Mouse (Mus musculus) myocyte (in vitro differentiated cells): ENCODE data around the gene Xrcc5. TPM values are rescaled to one million over a fixed set of nuclear protein-coding genes. Genes with fewer than 3 reads are reported as not detected.

ENCODE experiments used
- H3K27me3 ChIP-seq: one replicate; pipeline ENCODE4 v1.6.1; 2011; ENCODE audit not compliant: control insufficient read depth, insufficient read depth, insufficient read length
- H3K36me3 ChIP-seq: one replicate; pipeline ENCODE4 v1.6.1; 2011; ENCODE audit not compliant: control insufficient read depth, insufficient read depth
- H3K4me2 ChIP-seq: one replicate; pipeline ENCODE4 v1.6.1; 2011; ENCODE audit warnings: low read depth, control low read depth
- H3K4me3 ChIP-seq: one replicate; pipeline ENCODE4 v1.5.1; 2011; ENCODE audit warnings: mild to moderate bottlenecking, control low read depth, moderate library complexity
- H3K79me2 ChIP-seq: one replicate; pipeline ENCODE4 v1.6.1; 2011; ENCODE audit not compliant: control insufficient read depth, insufficient read depth
- H3ac ChIP-seq: one replicate; pipeline ENCODE4 v1.6.1; 2011; ENCODE audit not compliant: control insufficient read depth, insufficient read length
- CEBPB ChIP-seq: IDR thresholded peaks from 2 replicates; pipeline ENCODE4 v1.6.1; 2011; ENCODE audit warnings: mild to moderate bottlenecking, moderate library complexity; ENCODE audit not compliant: poor library complexity, insufficient read depth, severe bottlenecking
- E2F4 ChIP-seq: IDR thresholded peaks from one replicate; pipeline ENCODE4 v1.6.1; 2011; ENCODE audit warnings: mild to moderate bottlenecking, control low read depth, moderate library complexity; ENCODE audit not compliant: insufficient read depth
- MAX ChIP-seq: IDR thresholded peaks from one replicate; pipeline ENCODE4 v1.6.1; 2011; ENCODE audit warnings: low read depth, mild to moderate bottlenecking, control low read depth
- MYOD1 ChIP-seq, 3 experiments: IDR thresholded peaks; one replicate each; pipeline ENCODE4 v1.6.1; 2011; ENCODE audit warnings: control low read depth in 2 of 3, low read depth in 2 of 3, mild to moderate bottlenecking in 2 of 3, moderate library complexity in 1 of 3; ENCODE audit not compliant: insufficient read length in 2 of 3, control insufficient read depth in 1 of 3
- MYOG ChIP-seq, 3 experiments: IDR thresholded peaks; one replicate each; pipeline ENCODE4 v1.6.1; 2011; ENCODE audit warnings: control low read depth in 2 of 3, low read depth in 2 of 3, mild to moderate bottlenecking in 2 of 3; ENCODE audit not compliant: insufficient read length in 2 of 3, control insufficient read depth in 1 of 3, insufficient read depth in 1 of 3
- POLR2A ChIP-seq: IDR thresholded peaks from one replicate; pipeline ENCODE4 v1.6.1; 2011; ENCODE audit warnings: low read depth, mild to moderate bottlenecking, control low read depth, moderate library complexity; ENCODE audit not compliant: insufficient read length
- POLR2AphosphoS2 ChIP-seq: IDR thresholded peaks from one replicate; pipeline ENCODE4 v1.6.1; 2011; ENCODE audit warnings: low read depth, control low read depth; ENCODE audit not compliant: insufficient read length
- REST ChIP-seq: IDR thresholded peaks from one replicate; pipeline ENCODE4 v1.6.1; 2011; ENCODE audit warnings: mild to moderate bottlenecking, control low read depth, moderate library complexity; ENCODE audit not compliant: insufficient read depth, insufficient read length
- SRF ChIP-seq: IDR thresholded peaks from one replicate; pipeline ENCODE4 v1.6.1; 2011; ENCODE audit warnings: low read depth; ENCODE audit not compliant: control insufficient read depth, insufficient read length
- TCF12 ChIP-seq: IDR thresholded peaks from one replicate; pipeline ENCODE4 v1.6.1; 2011; ENCODE audit warnings: mild to moderate bottlenecking, control low read depth; ENCODE audit not compliant: poor library complexity, insufficient read depth, severe bottlenecking
- TCF3 ChIP-seq: IDR thresholded peaks from one replicate; pipeline ENCODE4 v1.6.1; 2011; ENCODE audit warnings: low read depth, control low read depth; ENCODE audit not compliant: insufficient read length
- USF1 ChIP-seq: IDR thresholded peaks from one replicate; pipeline ENCODE4 v1.6.1; 2011; ENCODE audit warnings: low read depth, mild to moderate bottlenecking, control low read depth, moderate library complexity
- polyA plus RNA-seq: library from polyadenylated mRNA; unstranded; fragments of >200 nt; fragmentation: generic; extraction: Trizol; gene quantifications from one replicate; pipeline ENCODE4 v1.2.1, GENCODE M21; 2012; ENCODE audit warnings: missing spikeins

Xrcc5 gene
- polyA plus RNA-seq, 1 experiment = 23.5 TPM

GRCm38 (mm10) chr1:72284539-72284938, 22.7 kb upstream of the Xrcc5 start:
- Histone ChIP-seq H3ac (no peak overlapping the region), H3K4me3 (peak overlapping the region; percentile 32)
- TF ChIP-seq POLR2AphosphoS2 (no peak), SRF (no peak), TCF3 (no peak), MYOD1 (IDR thresholded peaks at IDR 0.05; ENCODE audit: control insufficient read depth in 1 of 3, insufficient read length in 2 of 3, low read depth in 2 of 3) (no peak), TCF12 (no peak), USF1 (no peak)

GRCm38 (mm10) chr1:72286904-72287303, 20.3 kb upstream of the Xrcc5 start:
- no peak overlapping the region for H3ac ChIP-seq
- no peak for TF ChIP-seq MYOG (IDR thresholded peaks at IDR 0.05; ENCODE audit: control insufficient read depth in 1 of 3, insufficient read depth in 1 of 3, insufficient read length in 2 of 3, low read depth in 2 of 3)
- no peak for TF ChIP-seq TCF12
- no peak for TF ChIP-seq POLR2A
- TF ChIP-seq CEBPB = no peak
- no peak for TF ChIP-seq USF1
- no peak for TF ChIP-seq E2F4
- TF ChIP-seq REST = no peak
- no peak for TF ChIP-seq POLR2AphosphoS2
- no peak for TF ChIP-seq MYOD1 (IDR thresholded peaks at IDR 0.05; ENCODE audit: control insufficient read depth in 1 of 3, insufficient read length in 2 of 3, low read depth in 2 of 3)
- TF ChIP-seq MAX = no peak
- no peak for TF ChIP-seq SRF
- TF ChIP-seq TCF3 = no peak
- H3K4me3 ChIP-seq = no peak overlapping the region
- no peaks in the 10 kb centered on the region for H3K27me3 ChIP-seq
- no peaks in the 10 kb centered on the region for H3K79me2 ChIP-seq
- no peaks in the 10 kb centered on the region for H3K36me3 ChIP-seq
- H3K4me2 ChIP-seq = no peak overlapping the region

More at GRCm38 (mm10) chr1:72284539-72284938, 22.7 kb upstream of the Xrcc5 start:
- H3K36me3 ChIP-seq = no peaks in the 10 kb centered on the region
- H3K27me3 ChIP-seq = no peaks in the 10 kb centered on the region
- H3K79me2 ChIP-seq = no peaks in the 10 kb centered on the region
- H3K4me2 ChIP-seq = peak overlapping the region; percentile 76

- H3K36me3 ChIP-seq = no peaks in the 10 kb centered on the region
- H3K27me3 ChIP-seq = no peaks in the 10 kb centered on the region
- no peak overlapping the region for H3K4me3 ChIP-seq
- H3K79me2 ChIP-seq = no peaks in the 10 kb centered on the region
- no peak for TF ChIP-seq USF1
- no peak for TF ChIP-seq MYOD1 (IDR thresholded peaks at IDR 0.05; ENCODE audit: control insufficient read depth in 1 of 3, insufficient read length in 2 of 3, low read depth in 2 of 3)
- no peak for TF ChIP-seq POLR2AphosphoS2
- TF ChIP-seq CEBPB = no peak
- no peak for TF ChIP-seq SRF
- no peak for TF ChIP-seq POLR2A
- H3K4me2 ChIP-seq = no peak overlapping the region
- no peak overlapping the region for H3ac ChIP-seq
Observed at GRCm38 (mm10) chr1:72287893-72288292, 19.3 kb upstream of the Xrcc5 start.

- H3K27me3 ChIP-seq = no peaks in the 10 kb centered on the region
- H3K36me3 ChIP-seq = no peaks in the 10 kb centered on the region
- no peak overlapping the region for H3K4me2 ChIP-seq
- TF ChIP-seq REST = no peak
- TF ChIP-seq MYOG (IDR thresholded peaks at IDR 0.05; ENCODE audit: control insufficient read depth in 1 of 3, insufficient read depth in 1 of 3, insufficient read length in 2 of 3, low read depth in 2 of 3) = no peak
- no peak overlapping the region for H3ac ChIP-seq
- H3K4me3 ChIP-seq = no peak overlapping the region
- no peaks in the 10 kb centered on the region for H3K79me2 ChIP-seq
Observed at GRCm38 (mm10) chr1:72288527-72289150, 18.6 kb upstream of the Xrcc5 start.

DNA sequence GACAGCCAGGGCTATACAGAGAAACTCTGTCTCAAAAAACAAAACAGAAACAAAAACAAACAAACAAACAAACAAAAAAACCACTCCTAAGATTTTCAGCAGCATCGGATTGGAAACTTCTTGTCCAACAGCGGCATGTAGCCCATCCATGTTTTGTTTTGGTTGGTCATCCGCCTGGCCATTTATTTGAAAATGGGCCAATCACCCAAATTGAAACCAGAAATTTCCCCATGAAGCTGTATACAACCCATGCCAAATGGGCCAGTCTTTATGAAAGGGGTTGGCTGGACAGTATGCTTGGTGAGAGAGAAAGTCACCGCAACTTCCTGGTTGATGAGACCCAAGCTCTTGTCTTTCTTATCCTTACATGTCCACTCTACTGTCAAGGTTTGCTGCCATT, 16.3 kb upstream of the Xrcc5 start:
- TF ChIP-seq E2F4 (no peak), MYOG (IDR thresholded peaks at IDR 0.05; ENCODE audit: control insufficient read depth in 1 of 3, insufficient read depth in 1 of 3, insufficient read length in 2 of 3, low read depth in 2 of 3) (no peak), POLR2AphosphoS2 (no peak), TCF12 (no peak), POLR2A (no peak), MAX (no peak), CEBPB (no peak), TCF3 (no peak), SRF (no peak), USF1 (no peak), REST (no peak), MYOD1 (IDR thresholded peaks at IDR 0.05; ENCODE audit: control insufficient read depth in 1 of 3, insufficient read length in 2 of 3, low read depth in 2 of 3) (no peak)
- no peak overlapping the region for H3K4me3 ChIP-seq
- H3K36me3 ChIP-seq = no peaks in the 10 kb centered on the region
- H3K27me3 ChIP-seq = no peaks in the 10 kb centered on the region
- H3ac ChIP-seq = no peak overlapping the region
- no peaks in the 10 kb centered on the region for H3K79me2 ChIP-seq
- no peak overlapping the region for H3K4me2 ChIP-seq
